Mouse (Mus musculus): ENCODE measurements at regions not wholly inside any gene's neighbourhood (a gene's known extent, or its start where the extent isn't known, plus 50 kb on each side); places are given as distances from the start of the nearest gene placed in this dataset.

- TF ChIP-seq POU5F1 (IDR thresholded peaks at IDR 0.05; ENCODE audit: borderline replicate concordance, low read length), result no peak
- no peak for TF ChIP-seq NANOG (IDR thresholded peaks at IDR 0.05; ENCODE audit: borderline replicate concordance, low read length)
- no peak for TF ChIP-seq CTCF (conservative IDR thresholded peaks at IDR 0.05; ENCODE audit: low read length)
- Histone ChIP-seq H3K4me1 (replicated peaks; ENCODE audit: low read depth, low read length) (peaks cover 11% of the 10 kb centered on the region), H3K4me3 (replicated peaks; ENCODE audit: low read length) (no peak overlapping the region), H3K9me3 (ENCODE audit: low read length) (no peaks in the 10 kb centered on the region), H3K27me3 (ENCODE audit: insufficient read depth, low read length) (peaks cover 9% of the 10 kb centered on the region; the same call in 1 of the 2 replicates), H3K36me3 (ENCODE audit: insufficient read depth, low read length) (no peaks in the 10 kb centered on the region)
Measured at GRCm38 (mm10) chr6:51771424-51771823, 240.9 kb downstream of the Skap2 start.

- no peaks in the 10 kb centered on the region for H3K4me1 ChIP-seq (replicated peaks; ENCODE audit: low read depth, low read length)
- TF ChIP-seq NANOG (IDR thresholded peaks at IDR 0.05; ENCODE audit: borderline replicate concordance, low read length), result no peak
- no peak for TF ChIP-seq POU5F1 (IDR thresholded peaks at IDR 0.05; ENCODE audit: borderline replicate concordance, low read length)
- TF ChIP-seq CTCF (conservative IDR thresholded peaks at IDR 0.05; ENCODE audit: low read length), result peak; percentile 68
- H3K27me3 ChIP-seq (ENCODE audit: insufficient read depth, low read length), result peaks cover 4% of the 10 kb centered on the region; the same call in 1 of the 2 replicates
- H3K36me3 ChIP-seq (ENCODE audit: insufficient read depth, low read length), result no peaks in the 10 kb centered on the region
- H3K9me3 ChIP-seq (ENCODE audit: low read length), result no peaks in the 10 kb centered on the region
- no peak overlapping the region for H3K4me3 ChIP-seq (replicated peaks; ENCODE audit: low read length)
Measured at GRCm38 (mm10) chr6:51774771-51775170, 237.6 kb downstream of the Skap2 start.

- no peak overlapping the region for H3K4me3 ChIP-seq (replicated peaks; ENCODE audit: low read length)
- TF ChIP-seq NANOG (IDR thresholded peaks at IDR 0.05; ENCODE audit: borderline replicate concordance, low read length) (no peak), POU5F1 (IDR thresholded peaks at IDR 0.05; ENCODE audit: borderline replicate concordance, low read length) (no peak), CTCF (conservative IDR thresholded peaks at IDR 0.05; ENCODE audit: low read length) (no peak)
- H3K9me3 ChIP-seq (ENCODE audit: low read length), result no peaks in the 10 kb centered on the region
- H3K36me3 ChIP-seq (ENCODE audit: insufficient read depth, low read length), result no peaks in the 10 kb centered on the region
- no peaks in the 10 kb centered on the region for H3K4me1 ChIP-seq (replicated peaks; ENCODE audit: low read depth, low read length)
- peaks cover 11% of the 10 kb centered on the region for H3K27me3 ChIP-seq (ENCODE audit: insufficient read depth, low read length)
Measured at GRCm38 (mm10) chr6:51785615-51786014, 226.7 kb downstream of the Skap2 start.

GRCm38 (mm10) chr6:51786836-51787235, 225.5 kb downstream of the Skap2 start:
- H3K9me3 ChIP-seq (ENCODE audit: low read length), result no peaks in the 10 kb centered on the region
- H3K4me3 ChIP-seq (replicated peaks; ENCODE audit: low read length), result no peak overlapping the region
- no peaks in the 10 kb centered on the region for H3K36me3 ChIP-seq (ENCODE audit: insufficient read depth, low read length)
- TF ChIP-seq NANOG (IDR thresholded peaks at IDR 0.05; ENCODE audit: borderline replicate concordance, low read length) (no peak), POU5F1 (IDR thresholded peaks at IDR 0.05; ENCODE audit: borderline replicate concordance, low read length) (no peak), CTCF (conservative IDR thresholded peaks at IDR 0.05; ENCODE audit: low read length) (no peak)
- H3K4me1 ChIP-seq (replicated peaks; ENCODE audit: low read depth, low read length), result no peaks in the 10 kb centered on the region
- peaks cover 7% of the 10 kb centered on the region for H3K27me3 ChIP-seq (ENCODE audit: insufficient read depth, low read length)

- H3K4me3 ChIP-seq (replicated peaks; ENCODE audit: low read length), result no peak overlapping the region
- no peaks in the 10 kb centered on the region for H3K9me3 ChIP-seq (ENCODE audit: low read length)
- H3K4me1 ChIP-seq (replicated peaks; ENCODE audit: low read depth, low read length), result no peaks in the 10 kb centered on the region
- no peaks in the 10 kb centered on the region for H3K36me3 ChIP-seq (ENCODE audit: insufficient read depth, low read length)
- peaks cover 7% of the 10 kb centered on the region for H3K27me3 ChIP-seq (ENCODE audit: insufficient read depth, low read length)
- TF ChIP-seq CTCF (conservative IDR thresholded peaks at IDR 0.05; ENCODE audit: low read length) (no peak), NANOG (IDR thresholded peaks at IDR 0.05; ENCODE audit: borderline replicate concordance, low read length) (no peak)
Measured at GRCm38 (mm10) chr6:51788156-51788555, 224.2 kb downstream of the Skap2 start.

GRCm38 (mm10) chr6:51790293-51790692, 222.1 kb downstream of the Skap2 start:
- H3K4me1 ChIP-seq (replicated peaks; ENCODE audit: low read depth, low read length), result no peaks in the 10 kb centered on the region
- no peaks in the 10 kb centered on the region for H3K9me3 ChIP-seq (ENCODE audit: low read length)
- H3K4me3 ChIP-seq (replicated peaks; ENCODE audit: low read length), result no peak overlapping the region
- H3K27me3 ChIP-seq (ENCODE audit: insufficient read depth, low read length), result 0 out of 2 replicates have a peak, but pooled peaks cover 3% of the 10 kb centered on the region
- no peaks in the 10 kb centered on the region for H3K36me3 ChIP-seq (ENCODE audit: insufficient read depth, low read length)
- TF ChIP-seq POU5F1 (IDR thresholded peaks at IDR 0.05; ENCODE audit: borderline replicate concordance, low read length) (no peak), CTCF (conservative IDR thresholded peaks at IDR 0.05; ENCODE audit: low read length) (no peak), NANOG (IDR thresholded peaks at IDR 0.05; ENCODE audit: borderline replicate concordance, low read length) (no peak)

GRCm38 (mm10) chr6:51790693-51791092, 221.7 kb downstream of the Skap2 start:
- Histone ChIP-seq H3K4me3 (replicated peaks; ENCODE audit: low read length) (no peak overlapping the region), H3K27me3 (ENCODE audit: insufficient read depth, low read length) (0 out of 2 replicates have a peak, but pooled peaks cover 3% of the 10 kb centered on the region), H3K4me1 (replicated peaks; ENCODE audit: low read depth, low read length) (no peaks in the 10 kb centered on the region), H3K36me3 (ENCODE audit: insufficient read depth, low read length) (no peaks in the 10 kb centered on the region), H3K9me3 (ENCODE audit: low read length) (no peaks in the 10 kb centered on the region)
- no peak for TF ChIP-seq NANOG (IDR thresholded peaks at IDR 0.05; ENCODE audit: borderline replicate concordance, low read length)
- no peak for TF ChIP-seq CTCF (conservative IDR thresholded peaks at IDR 0.05; ENCODE audit: low read length)
- TF ChIP-seq POU5F1 (IDR thresholded peaks at IDR 0.05; ENCODE audit: borderline replicate concordance, low read length), result no peak

GRCm38 (mm10) chr6:51795300-51795699, 217.0 kb downstream of the Skap2 start:
- Histone ChIP-seq H3K27me3 (ENCODE audit: insufficient read depth, low read length) (0 out of 2 replicates have a peak, but pooled peaks cover 3% of the 10 kb centered on the region), H3K36me3 (ENCODE audit: insufficient read depth, low read length) (no peaks in the 10 kb centered on the region), H3K4me3 (replicated peaks; ENCODE audit: low read length) (no peak overlapping the region), H3K9me3 (ENCODE audit: low read length) (no peaks in the 10 kb centered on the region), H3K4me1 (replicated peaks; ENCODE audit: low read depth, low read length) (no peaks in the 10 kb centered on the region)
- TF ChIP-seq NANOG (IDR thresholded peaks at IDR 0.05; ENCODE audit: borderline replicate concordance, low read length) (no peak), CTCF (conservative IDR thresholded peaks at IDR 0.05; ENCODE audit: low read length) (peak; percentile 92)

- no peaks in the 10 kb centered on the region for H3K4me1 ChIP-seq (replicated peaks; ENCODE audit: low read depth, low read length)
- no peaks in the 10 kb centered on the region for H3K36me3 ChIP-seq (ENCODE audit: insufficient read depth, low read length)
- no peaks in the 10 kb centered on the region for H3K9me3 ChIP-seq (ENCODE audit: low read length)
- TF ChIP-seq NANOG (IDR thresholded peaks at IDR 0.05; ENCODE audit: borderline replicate concordance, low read length) (no peak), POU5F1 (IDR thresholded peaks at IDR 0.05; ENCODE audit: borderline replicate concordance, low read length) (no peak), CTCF (conservative IDR thresholded peaks at IDR 0.05; ENCODE audit: low read length) (no peak)
- H3K27me3 ChIP-seq (ENCODE audit: insufficient read depth, low read length), result no peaks in the 10 kb centered on the region
- no peak overlapping the region for H3K4me3 ChIP-seq (replicated peaks; ENCODE audit: low read length)
Measured at GRCm38 (mm10) chr6:51798577-51799240, 213.6 kb downstream of the Skap2 start.

All from E14TG2a.4 (cell line).